9 mouse cellular contexts compared by ENCODE assay signal in the genomic region with DNA sequence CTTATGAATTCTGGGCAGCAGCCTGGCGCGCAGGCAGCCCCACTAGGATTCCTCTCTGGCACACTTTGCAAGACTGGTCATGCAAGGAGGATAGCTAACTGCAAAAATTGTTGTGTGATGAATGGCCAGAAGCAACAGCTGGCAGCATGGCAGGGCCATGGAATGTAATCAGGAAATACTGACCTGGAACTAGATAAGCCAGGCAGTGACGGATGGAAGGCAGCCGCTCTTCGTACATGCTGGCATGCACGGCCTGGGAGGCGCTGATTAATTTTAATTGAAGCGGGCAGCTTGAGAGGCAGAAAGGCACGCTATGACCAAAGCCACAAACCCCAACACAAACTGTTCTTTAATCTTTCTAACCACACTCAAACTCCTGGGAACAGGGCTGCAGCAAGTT. TPM values are rescaled to one million over a fixed set of nuclear protein-coding genes. Genes with fewer than 3 reads are reported as not detected.
A peak's percentile ranks its signal among the peaks of the same experiment; 100 is the strongest.
DNase-seq lines count a peak whose midpoint lies in the region; ATAC-seq and TF ChIP-seq lines count a peak whose summit lies in the region.
"Had no signal": no experiment of that assay in that cellular context is flagged by ENCODE, and none has a peak within 500 bp of the region (broad histone marks: within the 10 kb centered on the region; RNA-seq: fewer than 3 reads in every experiment).

No protein-coding gene starts in this region.

- peak overlapping the region; percentile 44 for H3K4me3 ChIP-seq in megakaryocyte, embryonic 14.5 days (replicated peaks)
- H3K4me3 ChIP-seq in embryonic facial prominence, embryonic 15.5 days (replicated peaks): no peak overlapping the region
- no peak overlapping the region for H3K4me3 ChIP-seq in hindbrain, postnatal 0 days (ENCODE audit: low read length)
- H3K4me3 ChIP-seq in liver, postnatal 0 days (ENCODE audit: low read depth, low read length): no peak overlapping the region

- peak; percentile 81 for TF ChIP-seq EP300 in liver, postnatal 0 days (IDR thresholded peaks at IDR 0.05; ENCODE audit: low read depth)

- no peak overlapping the region for H3K27ac ChIP-seq in embryonic facial prominence, embryonic 15.5 days (replicated peaks)
- H3K27ac ChIP-seq in hindbrain, postnatal 0 days: no peak overlapping the region
- 0 out of 2 replicates have a peak overlapping the region, but pooled peaks have one; percentile 22 for H3K27ac ChIP-seq in liver, postnatal 0 days (ENCODE audit: low read depth)
- H3K27ac ChIP-seq: macrophage had no signal

- H3K27me3 ChIP-seq in megakaryocyte, embryonic 14.5 days (replicated peaks): peaks cover 17% of the 10 kb centered on the region
- no peaks in the 10 kb centered on the region for H3K27me3 ChIP-seq in embryonic facial prominence, embryonic 15.5 days
- H3K27me3 ChIP-seq in hindbrain, postnatal 0 days (ENCODE audit: insufficient read depth, low read length): no peaks in the 10 kb centered on the region
- H3K27me3 ChIP-seq in liver, postnatal 0 days (ENCODE audit: insufficient read depth, low read length): no peaks in the 10 kb centered on the region

- peaks cover 24% of the 10 kb centered on the region for H3K4me1 ChIP-seq in megakaryocyte, embryonic 14.5 days
- peaks cover 18% of the 10 kb centered on the region for H3K4me1 ChIP-seq in embryonic facial prominence, embryonic 15.5 days
- H3K4me1 ChIP-seq in hindbrain, postnatal 0 days (ENCODE audit: insufficient read depth, low read length): no peaks in the 10 kb centered on the region
- peaks cover 13% of the 10 kb centered on the region for H3K4me1 ChIP-seq in liver, postnatal 0 days (ENCODE audit: insufficient read depth)

- no peaks in the 10 kb centered on the region for H3K9me3 ChIP-seq in megakaryocyte, embryonic 14.5 days
- no peaks in the 10 kb centered on the region for H3K9me3 ChIP-seq in embryonic facial prominence, embryonic 15.5 days (replicated peaks)
- H3K9me3 ChIP-seq in hindbrain, postnatal 0 days (ENCODE audit: low read length): no peaks in the 10 kb centered on the region
- H3K9me3 ChIP-seq in liver, postnatal 0 days (ENCODE audit: low read length): no peaks in the 10 kb centered on the region

- no peak overlapping the region for H3K9ac ChIP-seq in embryonic facial prominence, embryonic 15.5 days
- no peak overlapping the region for H3K9ac ChIP-seq in hindbrain, postnatal 0 days (replicated peaks; ENCODE audit: low read length)
- no peak overlapping the region for H3K9ac ChIP-seq in liver, postnatal 0 days (replicated peaks)

- TF ChIP-seq CTCF in hindbrain, postnatal 0 days (IDR thresholded peaks at IDR 0.05; ENCODE audit: low read depth): no peak
- TF ChIP-seq CTCF in liver, postnatal 0 days (IDR thresholded peaks at IDR 0.05; ENCODE audit: low read depth): no peak

- peak overlapping the region; percentile 29 for H3K4me2 ChIP-seq in embryonic facial prominence, embryonic 15.5 days (replicated peaks)
- H3K4me2 ChIP-seq in hindbrain, postnatal 0 days (ENCODE audit: low read depth, low read length): no peak overlapping the region
- no peak overlapping the region for H3K4me2 ChIP-seq in liver, postnatal 0 days (ENCODE audit: low read depth, low read length)

- no peak for ATAC-seq in megakaryocyte, adult 5-6 weeks (ENCODE audit: poor library complexity, severe bottlenecking)
- ATAC-seq in embryonic facial prominence, embryonic 15.5 days (ENCODE audit: insufficient number of reproducible peaks, low FRiP score, low TSS enrichment, low read depth): peak; percentile 57
- peak; percentile 27; the same call in 1 of the 2 replicates for ATAC-seq in hindbrain, postnatal 0 days
- peak; percentile 80 for ATAC-seq in liver, postnatal 0 days

- H3K36me3 ChIP-seq in megakaryocyte, embryonic 14.5 days (replicated peaks; ENCODE audit: low read length): no peaks in the 10 kb centered on the region
- no peaks in the 10 kb centered on the region for H3K36me3 ChIP-seq in embryonic facial prominence, embryonic 15.5 days
- no peaks in the 10 kb centered on the region for H3K36me3 ChIP-seq in hindbrain, postnatal 0 days (ENCODE audit: insufficient read depth, low read length)
- no peaks in the 10 kb centered on the region for H3K36me3 ChIP-seq in liver, postnatal 0 days (replicated peaks; ENCODE audit: insufficient read depth, low read length)

- WGBS in embryonic facial prominence, embryonic 15.5 days: 19% methylated on average over 9 of the region's 9 CpGs
- WGBS in hindbrain, postnatal 0 days: 44% methylated on average over 9 of the region's 9 CpGs
- 45% methylated on average over 9 of the region's 9 CpGs for WGBS in liver, postnatal 0 days (ENCODE audit: insufficient replicate concordance)

- peak; percentile 50 for DNase-seq in hindbrain, postnatal 0 days (ENCODE audit: low spot score)
- DNase-seq in liver, postnatal 0 days: no peak
- DNase-seq in thymus, postnatal 10 days (ENCODE audit: low spot score in 2 of 2): no peak
- DNase-seq in frontal cortex, postnatal 10 days (ENCODE audit: low spot score in 2 of 2): no peak
- DNase-seq in right cerebral cortex, postnatal 10 days (ENCODE audit: low spot score in 2 of 2): no peak

RNA-seq across cellular contexts. Expression of a gene that starts 13.8 kb away (rescaled TPM):
- polyA plus RNA-seq in megakaryocyte, embryonic 14.5 days (2012; ENCODE audit: insufficient read depth, low replicate concordance): 1.8 TPM in 1 of 2 replicates, not detected in the other
- total RNA-seq in megakaryocyte, adult 5-6 weeks (2015): 26.1 and 28.6 TPM in 2 replicates
- total RNA-seq in megakaryocyte, adult 5-6 weeks (2017): 23.0 and 23.2 TPM in 2 replicates
- 54.7 and 56.6 TPM in 2 replicates for polyA plus RNA-seq in embryonic facial prominence, embryonic 15.5 days (2015; fragmentation: Nextera tagmentation; extraction: Ambion mirVana)
- total RNA-seq in hindbrain, postnatal 0 days (2014; rRNA removed): 23.5 and 27.4 TPM in 2 replicates
- polyA plus RNA-seq in hindbrain, postnatal 0 days (2015; fragmentation: Nextera tagmentation; extraction: Ambion mirVana): 66.8 and 73.8 TPM in 2 replicates
- 16.7 and 17.4 TPM in 2 replicates for polyA plus RNA-seq in liver, postnatal 0 days (2015; fragmentation: Nextera tagmentation; extraction: Ambion mirVana)
